Mouse (Mus musculus) adrenal gland, postnatal 4 days (tissue): ENCODE results near the gene Cacnb2. TPM values are rescaled to one million over a fixed set of nuclear protein-coding genes. Genes with fewer than 3 reads are reported as not detected.

ENCODE experiments used
- DNase-seq, 2 experiments: peaks; one replicate each; pipeline ENCODE4 v3.0.0; 2021 to 2022; ENCODE audit warnings: low spot score in 2 of 2, mixed read lengths in 2 of 2
- total RNA-seq, 2 experiments: library from RNA; stranded (reverse); gene quantifications; 2 replicates each; pipeline ENCODE4 v1.2.3; 2021

The Cacnb2 gene
- total RNA-seq, 2 experiments from 2014 or later = 58.6 to 61.6 TPM

GRCm38 (mm10) chr2:14860350-14860749 is 257.5 kb downstream of the Cacnb2 start:
- no peak for DNase-seq

- DNase-seq = no peak
Measured at GRCm38 (mm10) chr2:14861613-14862012, 258.7 kb downstream of the Cacnb2 start.

GRCm38 (mm10) chr2:14862981-14863380 is 260.1 kb downstream of the Cacnb2 start:
- no peak for DNase-seq

GRCm38 (mm10) chr2:14873116-14873515 is 270.2 kb downstream of the Cacnb2 start:
- no peak for DNase-seq

- no peak for DNase-seq
Measured at GRCm38 (mm10) chr2:14873701-14874181, 270.9 kb downstream of the Cacnb2 start.

- no peak for DNase-seq
Measured at GRCm38 (mm10) chr2:14874281-14875037, 271.6 kb downstream of the Cacnb2 start.

GRCm38 (mm10) chr2:14875121-14875520 is 272.2 kb downstream of the Cacnb2 start:
- DNase-seq = no peak

- no peak for DNase-seq
Measured at GRCm38 (mm10) chr2:14875616-14876015, 272.7 kb downstream of the Cacnb2 start.

- DNase-seq = no peak
Measured at GRCm38 (mm10) chr2:14878953-14879352, 276.1 kb downstream of the Cacnb2 start.

GRCm38 (mm10) chr2:14883460-14883859 is 280.6 kb downstream of the Cacnb2 start:
- DNase-seq = no peak

- DNase-seq = no peak
Measured at GRCm38 (mm10) chr2:14888406-14889195, 285.7 kb downstream of the Cacnb2 start.

- no peak for DNase-seq
Measured at GRCm38 (mm10) chr2:14903837-14904236, 300.9 kb downstream of the Cacnb2 start.

GRCm38 (mm10) chr2:14904865-14905264 is 302.0 kb downstream of the Cacnb2 start:
- no peak for DNase-seq

- DNase-seq = no peak
Measured at GRCm38 (mm10) chr2:14907124-14907925, 304.4 kb downstream of the Cacnb2 start.

GRCm38 (mm10) chr2:14917585-14918247 is 314.8 kb downstream of the Cacnb2 start:
- no peak for DNase-seq

- DNase-seq = no peak
Measured at GRCm38 (mm10) chr2:14929866-14930265, 327.0 kb downstream of the Cacnb2 start.

GRCm38 (mm10) chr2:14931968-14932367 is 329.1 kb downstream of the Cacnb2 start:
- DNase-seq = no peak

GRCm38 (mm10) chr2:14936492-14936891 is 333.6 kb downstream of the Cacnb2 start:
- DNase-seq = no peak

GRCm38 (mm10) chr2:14942261-14942660 is 339.4 kb downstream of the Cacnb2 start:
- no peak for DNase-seq

- no peak for DNase-seq
Measured at GRCm38 (mm10) chr2:14943691-14944357, 340.9 kb downstream of the Cacnb2 start.
